Mouse (Mus musculus): ENCODE results near the gene Dus2. TPM values are rescaled to one million over a fixed set of nuclear protein-coding genes. Genes with fewer than 3 reads are reported as not detected.

Dus2 gene
- total and polyA plus RNA-seq, 3 experiments, result 7.8 to 9.4 (median 9.1) TPM

DNA sequence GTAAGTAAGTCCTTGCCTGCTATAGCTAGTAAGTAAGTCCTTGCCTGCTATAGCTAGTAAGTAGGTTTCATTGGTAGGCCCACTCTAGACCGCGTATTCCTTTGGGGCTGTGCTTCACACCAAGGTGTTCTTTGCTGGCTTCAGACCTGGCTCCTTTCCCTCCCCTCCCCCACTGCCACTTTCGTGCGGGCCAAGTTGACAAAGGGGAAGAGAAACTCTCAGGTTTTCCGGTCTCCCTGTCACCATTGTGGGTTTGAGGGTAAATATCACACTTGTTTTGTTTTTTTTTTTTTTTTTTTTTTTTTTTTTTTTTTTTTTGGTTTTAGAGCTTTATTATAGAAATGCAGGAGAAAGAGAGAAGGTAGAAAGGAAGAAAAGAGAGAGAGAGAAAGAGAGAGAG, 1.4 kb downstream of the Dus2 start:
- intact Hi-C loops (cut with DNase I), result loop anchor here (5.0 kb wide), 1 partner anchor 125 kb away; no protein-coding TSS in a partner anchor
- Histone ChIP-seq H3K9ac (ENCODE audit: low read depth, low read length) (no peak overlapping the region), H3K79me2 (replicated peaks; ENCODE audit: control insufficient read depth, insufficient read depth, low read length) (no peaks in the 10 kb centered on the region), H3K4me3 (no peak overlapping the region), H3K27me3 (ENCODE audit: control insufficient read depth, insufficient read depth, low read length) (no peaks in the 10 kb centered on the region), H3K27ac (no peak overlapping the region), H3K36me3 (ENCODE audit: control insufficient read depth, insufficient read depth, low read length) (no peaks in the 10 kb centered on the region), H3K4me1 (ENCODE audit: control insufficient read depth, insufficient read depth, low read length) (peaks cover 1% of the 10 kb centered on the region; the same call in 1 of the 2 replicates)
- TF ChIP-seq EP300 (IDR thresholded peaks at IDR 0.05; ENCODE audit: insufficient read depth, low read depth, low read length), result no peak
- no peak for TF ChIP-seq CTCF (IDR thresholded peaks at IDR 0.05)
- no peak for TF ChIP-seq POLR2A (IDR thresholded peaks at IDR 0.05; ENCODE audit: insufficient read depth, low read depth, low read length)
- WGBS, result 62% methylated on average over 5 of the region's 5 CpGs
- DNase-seq, result peak in 1 of 2 experiments; percentile 37

DNA sequence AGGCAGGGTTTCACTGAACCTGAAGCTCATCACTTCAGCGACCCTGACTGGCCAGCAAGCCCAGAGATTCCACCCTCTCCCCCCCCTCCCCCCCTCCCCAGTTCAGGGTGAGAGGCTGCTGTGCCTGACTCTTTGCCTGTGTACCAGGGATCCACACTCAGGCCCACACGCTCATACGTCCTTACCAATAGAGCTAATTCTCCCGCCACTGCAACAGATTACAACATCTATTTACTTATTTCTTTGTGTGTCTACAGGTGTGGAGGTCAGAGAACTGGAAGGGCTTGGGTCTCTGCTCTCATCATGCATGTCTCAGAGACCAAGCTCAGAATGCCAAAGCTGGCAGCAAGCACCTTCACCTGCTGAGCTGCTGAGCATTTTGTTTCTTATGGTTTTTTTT, 2.1 kb downstream of the Dus2 start:
- peaks cover 1% of the 10 kb centered on the region; the same call in 1 of the 2 replicates for H3K4me1 ChIP-seq (ENCODE audit: control insufficient read depth, insufficient read depth, low read length)
- 72% methylated on average over 4 of the region's 4 CpGs for WGBS
- H3K36me3 ChIP-seq (ENCODE audit: control insufficient read depth, insufficient read depth, low read length), result no peaks in the 10 kb centered on the region
- DNase-seq, result no peak
- intact Hi-C loops (cut with DNase I), result loop anchor here (5.0 kb wide), 1 partner anchor 124 kb away; no protein-coding TSS in a partner anchor
- no peaks in the 10 kb centered on the region for H3K27me3 ChIP-seq (ENCODE audit: control insufficient read depth, insufficient read depth, low read length)
- H3K4me3 ChIP-seq, result no peak overlapping the region
- no peak overlapping the region for H3K9ac ChIP-seq (ENCODE audit: low read depth, low read length)
- H3K79me2 ChIP-seq (replicated peaks; ENCODE audit: control insufficient read depth, insufficient read depth, low read length), result no peaks in the 10 kb centered on the region
- TF ChIP-seq CTCF (IDR thresholded peaks at IDR 0.05) (no peak), EP300 (IDR thresholded peaks at IDR 0.05; ENCODE audit: insufficient read depth, low read depth, low read length) (no peak), POLR2A (IDR thresholded peaks at IDR 0.05; ENCODE audit: insufficient read depth, low read depth, low read length) (no peak)
- H3K27ac ChIP-seq, result no peak overlapping the region

DNA sequence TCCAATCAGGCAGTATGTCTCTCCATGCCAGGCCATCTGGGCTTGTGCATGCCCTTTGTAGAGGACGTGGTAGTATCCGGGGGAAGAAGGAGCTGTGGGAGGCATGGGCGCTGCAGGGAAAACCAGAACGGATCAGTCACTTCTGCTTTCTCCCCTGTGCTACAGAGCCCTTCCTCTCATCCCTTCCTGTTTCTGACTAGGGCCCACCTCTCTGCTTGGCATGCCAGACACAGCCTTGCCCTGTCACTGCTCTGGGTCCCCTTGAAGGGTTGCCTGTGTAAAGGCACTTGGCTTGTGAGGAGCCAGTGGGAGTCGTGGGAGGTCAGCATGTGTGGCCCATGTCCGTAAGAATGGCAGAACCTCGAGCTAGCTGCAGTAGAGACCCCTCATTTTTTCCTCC, 5.2 kb downstream of the Dus2 start:
- Histone ChIP-seq H3K27ac (no peak overlapping the region), H3K79me2 (replicated peaks; ENCODE audit: control insufficient read depth, insufficient read depth, low read length) (no peaks in the 10 kb centered on the region), H3K4me1 (ENCODE audit: control insufficient read depth, insufficient read depth, low read length) (no peaks in the 10 kb centered on the region), H3K4me3 (no peak overlapping the region), H3K36me3 (ENCODE audit: control insufficient read depth, insufficient read depth, low read length) (no peaks in the 10 kb centered on the region), H3K27me3 (ENCODE audit: control insufficient read depth, insufficient read depth, low read length) (no peaks in the 10 kb centered on the region), H3K9ac (ENCODE audit: low read depth, low read length) (no peak overlapping the region)
- no peak for TF ChIP-seq EP300 (IDR thresholded peaks at IDR 0.05; ENCODE audit: insufficient read depth, low read depth, low read length)
- no peak for TF ChIP-seq POLR2A (IDR thresholded peaks at IDR 0.05; ENCODE audit: insufficient read depth, low read depth, low read length)
- no peak for TF ChIP-seq CTCF (IDR thresholded peaks at IDR 0.05)
- intact Hi-C loops (cut with DNase I), result no loop called here
- WGBS, result 59% methylated on average over 7 of the region's 7 CpGs
- DNase-seq, result peak in 1 of 2 experiments; percentile 41

DNA sequence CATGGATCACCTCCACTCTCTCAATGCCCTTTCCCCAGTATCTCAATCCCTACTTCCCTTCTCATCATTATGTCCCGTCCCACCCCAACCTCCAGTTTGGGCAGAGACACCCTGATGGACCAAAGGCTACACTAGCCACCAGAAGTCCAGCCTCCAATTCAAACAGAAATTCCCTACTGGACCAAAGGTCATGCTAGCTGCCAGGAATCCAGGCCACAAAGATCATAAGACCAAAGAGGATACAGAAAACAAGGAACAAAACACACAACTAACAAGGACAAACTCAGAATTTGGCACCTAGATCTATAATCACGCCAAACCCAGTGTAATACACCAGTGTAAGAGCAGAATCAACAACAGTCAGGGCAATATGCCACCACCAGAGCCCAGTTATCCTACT, 7.8 kb downstream of the Dus2 start:
- Histone ChIP-seq H3K27ac (no peak overlapping the region), H3K9ac (ENCODE audit: low read depth, low read length) (no peak overlapping the region), H3K79me2 (replicated peaks; ENCODE audit: control insufficient read depth, insufficient read depth, low read length) (no peaks in the 10 kb centered on the region), H3K27me3 (ENCODE audit: control insufficient read depth, insufficient read depth, low read length) (no peaks in the 10 kb centered on the region), H3K36me3 (ENCODE audit: control insufficient read depth, insufficient read depth, low read length) (no peaks in the 10 kb centered on the region), H3K4me3 (no peak overlapping the region), H3K4me1 (ENCODE audit: control insufficient read depth, insufficient read depth, low read length) (no peaks in the 10 kb centered on the region)
- no peak for TF ChIP-seq EP300 (IDR thresholded peaks at IDR 0.05; ENCODE audit: insufficient read depth, low read depth, low read length)
- intact Hi-C loops (cut with DNase I), result no loop called here
- 71% methylated on average over 2 of the region's 2 CpGs for WGBS
- DNase-seq, result no peak

DNA sequence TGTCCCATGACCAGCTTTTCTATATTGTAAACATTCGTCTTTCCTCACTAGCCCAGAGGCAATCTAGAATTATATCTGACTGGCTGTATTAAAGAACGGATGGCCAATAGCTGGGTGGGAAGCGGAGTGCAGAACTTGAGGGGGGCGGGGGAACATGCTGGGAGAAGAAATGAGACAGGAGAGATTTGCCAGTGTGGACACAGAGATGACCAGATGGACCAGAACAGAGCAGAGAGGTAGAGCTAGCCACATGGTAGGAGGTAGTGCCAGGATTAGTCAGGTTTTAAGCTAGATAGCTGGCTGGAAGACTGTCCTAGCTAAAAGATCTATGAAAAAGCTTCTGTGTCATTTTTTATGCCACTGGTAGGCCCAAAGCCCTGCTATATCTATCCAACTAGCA, 10.8 kb downstream of the Dus2 start:
- H3K27me3 ChIP-seq (ENCODE audit: control insufficient read depth, insufficient read depth, low read length), result no peaks in the 10 kb centered on the region
- WGBS, result 77% methylated on average over 4 of the region's 4 CpGs
- DNase-seq, result no peak
- H3K9ac ChIP-seq (ENCODE audit: low read depth, low read length), result no peak overlapping the region
- no peak for TF ChIP-seq EP300 (IDR thresholded peaks at IDR 0.05; ENCODE audit: insufficient read depth, low read depth, low read length)
- TF ChIP-seq POLR2A (IDR thresholded peaks at IDR 0.05; ENCODE audit: insufficient read depth, low read depth, low read length), result no peak
- no peak for TF ChIP-seq CTCF (IDR thresholded peaks at IDR 0.05)
- intact Hi-C loops (cut with DNase I), result no loop called here
- H3K27ac ChIP-seq, result no peak overlapping the region
- H3K4me1 ChIP-seq (ENCODE audit: control insufficient read depth, insufficient read depth, low read length), result no peaks in the 10 kb centered on the region
- no peaks in the 10 kb centered on the region for H3K79me2 ChIP-seq (replicated peaks; ENCODE audit: control insufficient read depth, insufficient read depth, low read length)
- no peaks in the 10 kb centered on the region for H3K36me3 ChIP-seq (ENCODE audit: control insufficient read depth, insufficient read depth, low read length)
- H3K4me3 ChIP-seq, result no peak overlapping the region

DNA sequence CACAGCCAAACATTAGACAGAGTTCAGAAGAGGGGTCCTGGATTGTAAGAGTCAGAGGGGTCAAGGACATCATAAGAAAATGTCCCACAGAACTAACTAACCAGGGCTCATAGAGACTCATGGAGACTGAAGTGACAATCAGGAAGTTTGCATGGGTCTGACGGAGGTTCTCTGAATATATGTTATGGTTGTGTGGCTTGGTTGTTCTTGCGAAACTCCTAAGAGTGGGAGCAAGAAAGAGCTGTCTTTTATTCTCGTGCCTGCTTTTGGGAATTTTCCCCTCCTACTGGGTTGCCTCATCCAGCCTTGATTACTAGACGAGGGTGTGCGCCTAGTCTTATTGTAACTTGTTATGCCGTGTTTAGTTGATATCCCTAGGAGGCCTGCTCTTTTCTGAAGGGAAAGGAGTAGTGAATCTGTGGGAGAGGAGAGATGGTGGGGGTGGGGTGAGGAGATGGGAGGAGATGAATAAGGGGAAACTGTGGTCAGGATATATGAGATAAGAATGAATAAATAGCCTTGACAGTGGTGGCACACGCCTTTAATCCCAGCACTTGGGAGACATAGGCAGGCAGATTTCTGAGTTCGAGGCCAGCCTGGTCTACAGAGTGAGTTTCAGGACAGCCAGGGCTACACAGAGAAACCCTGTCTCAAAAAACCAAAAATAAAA, 13.5 kb downstream of the Dus2 start:
- TF ChIP-seq EP300 (IDR thresholded peaks at IDR 0.05; ENCODE audit: insufficient read depth, low read depth, low read length), result no peak
- no peak for TF ChIP-seq POLR2A (IDR thresholded peaks at IDR 0.05; ENCODE audit: insufficient read depth, low read depth, low read length)
- no peak for TF ChIP-seq CTCF (IDR thresholded peaks at IDR 0.05)
- Histone ChIP-seq H3K27ac (no peak overlapping the region), H3K9ac (ENCODE audit: low read depth, low read length) (no peak overlapping the region), H3K79me2 (replicated peaks; ENCODE audit: control insufficient read depth, insufficient read depth, low read length) (no peaks in the 10 kb centered on the region), H3K4me3 (no peak overlapping the region), H3K4me1 (ENCODE audit: control insufficient read depth, insufficient read depth, low read length) (no peaks in the 10 kb centered on the region), H3K36me3 (ENCODE audit: control insufficient read depth, insufficient read depth, low read length) (no peaks in the 10 kb centered on the region), H3K27me3 (ENCODE audit: control insufficient read depth, insufficient read depth, low read length) (no peaks in the 10 kb centered on the region)
- DNase-seq, result no peak
- WGBS, result 60% methylated on average over 8 of the region's 8 CpGs
- intact Hi-C loops (cut with DNase I), result no loop called here
